Mouse (Mus musculus) CD4-positive, CD25-positive, alpha-beta regulatory T cell (primary cell): ENCODE data around the gene Hibch. TPM values are rescaled to one million over a fixed set of nuclear protein-coding genes. Genes with fewer than 3 reads are reported as not detected.

Experiments
- polyA plus RNA-seq: library from polyadenylated mRNA; unstranded; fragments of 100-300 nt; shearing (Covaris generic); gene quantifications from one replicate; pipeline ENCODE4 v1.2.1, GENCODE M21; 2017

Gene Hibch
- polyA plus RNA-seq, result 22.9 TPM

DNA sequence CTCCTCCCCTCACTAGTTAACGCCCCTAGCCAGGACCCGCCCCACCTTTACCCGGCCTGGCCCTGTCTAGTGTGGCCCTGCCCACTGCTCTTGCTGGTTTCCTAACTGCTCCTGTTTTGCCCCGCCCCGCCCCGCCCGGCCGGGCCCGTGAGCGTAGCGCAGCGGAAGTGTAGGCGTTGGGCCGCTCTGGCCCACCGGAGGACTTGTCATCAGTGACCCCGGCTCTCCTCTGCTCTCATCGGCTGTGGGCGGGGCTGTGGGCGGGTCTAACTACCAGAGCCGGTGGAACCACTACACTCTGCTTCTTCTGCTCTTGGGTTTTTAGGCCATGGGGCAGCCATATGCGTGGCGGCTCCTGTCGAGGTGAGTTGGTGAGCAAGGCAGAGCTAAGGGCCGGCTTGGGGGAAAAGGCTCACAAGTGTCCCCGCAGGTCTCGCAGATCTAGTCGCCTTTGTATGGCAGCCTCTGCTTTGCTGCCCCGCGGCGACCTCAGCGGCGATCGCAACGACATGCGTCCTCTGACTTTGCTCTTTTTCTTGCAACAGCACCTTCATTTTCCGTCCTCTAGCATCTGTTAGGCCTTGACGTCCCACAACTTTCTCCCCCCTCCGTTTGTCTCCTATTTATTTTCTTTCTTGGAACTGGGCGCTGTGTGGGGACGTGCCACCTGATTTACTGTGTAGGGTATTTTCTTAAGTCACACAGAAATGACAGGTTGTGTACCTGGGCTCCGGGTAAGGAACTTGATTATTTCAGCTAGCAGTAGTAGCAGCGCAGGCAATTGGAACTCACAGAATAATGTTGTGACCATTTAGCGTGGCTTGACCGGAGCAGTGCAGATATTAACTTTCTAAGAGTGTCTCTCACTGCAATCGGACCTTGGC, at the start of gene Hibch:
Hibch (plus strand) TSS at position 148 of the 884 bp plus-strand sequence.

GRCm38 (mm10) chr1:52816910-52817812, 27.6 kb upstream of the Hibch start, which contains the start of gene Inpp1:
TSS of gene Inpp1 (minus strand) at chr1:52817688.

Other genes with a start within 250 kb of the Hibch start
- 31.2 TPM for gene Nemp2, start 214.2 kb upstream of the Hibch start, polyA plus RNA-seq
- gene Mfsd6, start 117.5 kb upstream of the Hibch start, polyA plus RNA-seq, result 17.6 TPM
- gene Inpp1, start 27.2 kb upstream of the Hibch start, polyA plus RNA-seq, result 112 TPM
- 3.0 TPM for gene 1700019D03Rik, start 175.2 kb downstream of the Hibch start, polyA plus RNA-seq
- not detected for gene Mstn, start 216.7 kb downstream of the Hibch start, polyA plus RNA-seq